Comparison of ENCODE assay signal across 8 mouse cellular contexts in genomic region chr2:70127351-70128148, GRCm38 (mm10).
DNase-seq lines count a peak whose midpoint lies in the region; ATAC-seq lines count a peak whose summit lies in the region.

No protein-coding gene starts in this region.

- H3K36me3 ChIP-seq in kidney, embryonic 16.5 days (ENCODE audit: insufficient read depth, low read length) = no peaks in the 10 kb centered on the region
- no peaks in the 10 kb centered on the region for H3K36me3 ChIP-seq in hindbrain, embryonic 14.5 days (replicated peaks; ENCODE audit: control insufficient read depth, insufficient read depth)
- no peaks in the 10 kb centered on the region for H3K36me3 ChIP-seq in neural tube, embryonic 14.5 days (ENCODE audit: control insufficient read depth, insufficient read depth, low read length)

- no peak overlapping the region for H3K4me3 ChIP-seq in kidney, embryonic 16.5 days (ENCODE audit: low read length)
- H3K4me3 ChIP-seq in hindbrain, embryonic 14.5 days (replicated peaks; ENCODE audit: low read length) = no peak overlapping the region
- no peak overlapping the region for H3K4me3 ChIP-seq in neural tube, embryonic 14.5 days (ENCODE audit: low read depth, low read length)

- no peak overlapping the region for H3K9ac ChIP-seq in kidney, embryonic 16.5 days (replicated peaks; ENCODE audit: low read length)
- peak overlapping the region; percentile 36 for H3K9ac ChIP-seq in hindbrain, embryonic 14.5 days
- H3K9ac ChIP-seq in neural tube, embryonic 14.5 days (replicated peaks; ENCODE audit: low read depth, low read length) = no peak overlapping the region

- H3K27me3 ChIP-seq in kidney, embryonic 16.5 days (ENCODE audit: insufficient read depth, low read length) = peaks cover 5% of the 10 kb centered on the region; the same call in 1 of the 2 replicates
- H3K27me3 ChIP-seq in hindbrain, embryonic 14.5 days (ENCODE audit: control insufficient read depth, insufficient read depth, low read length) = no peaks in the 10 kb centered on the region
- H3K27me3 ChIP-seq in neural tube, embryonic 14.5 days (ENCODE audit: control insufficient read depth, insufficient read depth, low read length) = no peaks in the 10 kb centered on the region

- peaks cover 8% of the 10 kb centered on the region for H3K4me1 ChIP-seq in kidney, embryonic 16.5 days (ENCODE audit: insufficient read depth, low read length)
- H3K4me1 ChIP-seq in hindbrain, embryonic 14.5 days (replicated peaks; ENCODE audit: control insufficient read depth, insufficient read depth, low read length) = peaks cover 17% of the 10 kb centered on the region
- H3K4me1 ChIP-seq in neural tube, embryonic 14.5 days (ENCODE audit: control insufficient read depth, insufficient read depth, low read length) = peaks cover 4% of the 10 kb centered on the region

- intact Hi-C loops in gastrocnemius, postnatal 36 days (cut with DNase I) = loop anchor here (5.0 kb wide), 1 partner anchor 430 kb away; no protein-coding TSS in a partner anchor

- no peak overlapping the region for H3K27ac ChIP-seq in kidney, embryonic 16.5 days (ENCODE audit: low read length)
- H3K27ac ChIP-seq in hindbrain, embryonic 14.5 days = peak overlapping the region; percentile 81
- H3K27ac ChIP-seq in neural tube, embryonic 14.5 days (ENCODE audit: low read depth, low read length) = peak overlapping the region; percentile 52; the same call in 1 of the 2 replicates

- ATAC-seq in kidney, embryonic 16.5 days (ENCODE audit: low FRiP score, low TSS enrichment) = 0 out of 2 replicates have a peak, but pooled peaks have one; percentile 7
- peak; percentile 61 for ATAC-seq in hindbrain, embryonic 14.5 days (ENCODE audit: low FRiP score)
- ATAC-seq in neural tube, embryonic 14.5 days (ENCODE audit: low read depth) = peak; percentile 70

- H3K4me2 ChIP-seq in kidney, embryonic 16.5 days (replicated peaks; ENCODE audit: low read depth, low read length) = peak overlapping the region; percentile 37
- H3K4me2 ChIP-seq in hindbrain, embryonic 14.5 days (replicated peaks) = peak overlapping the region; percentile 42
- peak overlapping the region; percentile 30 for H3K4me2 ChIP-seq in neural tube, embryonic 14.5 days (ENCODE audit: low read depth, low read length)

- H3K9me3 ChIP-seq in kidney, embryonic 16.5 days (ENCODE audit: low read length) = no peaks in the 10 kb centered on the region
- H3K9me3 ChIP-seq in hindbrain, embryonic 14.5 days (ENCODE audit: control insufficient read depth, low read length) = no peaks in the 10 kb centered on the region
- H3K9me3 ChIP-seq in neural tube, embryonic 14.5 days (ENCODE audit: control insufficient read depth, low read length) = no peaks in the 10 kb centered on the region

- WGBS in kidney, embryonic 16.5 days = 10% methylated on average over 21 of the region's 21 CpGs
- 6% methylated on average over 21 of the region's 21 CpGs for WGBS in hindbrain, embryonic 14.5 days
- WGBS in neural tube, embryonic 14.5 days = 7% methylated on average over 21 of the region's 21 CpGs

- DNase-seq in kidney, postnatal 14 days = no peak
- peak; percentile 13 for DNase-seq in c-Kit-positive CD71-negative TER-119-negative erythroid progenitor cells, embryonic 14.5 days (ENCODE audit: low read depth)
- peak; percentile 72 for DNase-seq in hindbrain, embryonic 14.5 days (ENCODE audit: low spot score)
- DNase-seq in urinary bladder, postnatal 36 days (ENCODE audit: low spot score in 2 of 2) = no peak
- no peak for DNase-seq in gastrocnemius, postnatal 36 days
- DNase-seq in gastrocnemius, postnatal 4 days (ENCODE audit: low spot score in 2 of 2) = no peak

Comparison
In these comparisons a context has a peak if more than half of its experiments do, and no peak if none do; other contexts are left out.
1. ATAC-seq: peak in every context shown above with its lines; median percentile 70 in neural tube, embryonic 14.5 days; 61 in hindbrain, embryonic 14.5 days; 7 in kidney, embryonic 16.5 days.
2. DNase-seq: peak in c-Kit-positive CD71-negative TER-119-negative erythroid progenitor cells, embryonic 14.5 days (single experiment) and hindbrain, embryonic 14.5 days (single experiment); none in kidney, postnatal 14 days (single experiment), urinary bladder, postnatal 36 days (0 of 2), gastrocnemius, postnatal 36 days (0 of 2) and gastrocnemius, postnatal 4 days (0 of 2).
3. Peak in every context shown above with its lines, with median percentiles within 50 percentile points of each other: H3K4me2 ChIP-seq.